Mouse (Mus musculus): ENCODE results near the gene Arhgdia.
"Not testable (repeated sequence)": the region's sequence is repeated elsewhere in the genome, so short reads cannot be mapped to it uniquely, and the experiment has no call there.

The Arhgdia gene

GRCm38 (mm10) chr11:120579316-120580107 lies 1.9 kb downstream of the Arhgdia start:
- in situ Hi-C loops (cut with MboI, MseI) = no loop called here

- in situ Hi-C loops (cut with MboI, MseI) = no loop called here
Measured at GRCm38 (mm10) chr11:120578694-120579243, 2.7 kb downstream of the Arhgdia start.

- in situ Hi-C loops (cut with MboI, MseI) = no loop called here
Measured at GRCm38 (mm10) chr11:120578024-120578693, 3.3 kb downstream of the Arhgdia start.

- in situ Hi-C loops (cut with MboI, MseI) = no loop called here
Measured at GRCm38 (mm10) chr11:120577211-120578023, 4.0 kb downstream of the Arhgdia start.

- in situ Hi-C loops (cut with MboI, MseI) = no loop called here
Measured at GRCm38 (mm10) chr11:120576365-120576981, 5.0 kb downstream of the Arhgdia start.

GRCm38 (mm10) chr11:120575940-120576339 lies 5.5 kb downstream of the Arhgdia start:
- in situ Hi-C loops (cut with MboI, MseI) = no loop called here

GRCm38 (mm10) chr11:120575046-120575445 lies 6.4 kb downstream of the Arhgdia start:
- in situ Hi-C loops (cut with MboI, MseI) = no loop called here

- in situ Hi-C loops (cut with MboI, MseI) = loop anchor here in 1 of 2 experiments (5.0 kb wide), 1 partner anchor 87 kb away; no protein-coding TSS in a partner anchor
Measured at GRCm38 (mm10) chr11:120574278-120574600, 7.2 kb downstream of the Arhgdia start.

GRCm38 (mm10) chr11:120573585-120574277 lies 7.7 kb downstream of the Arhgdia start:
- in situ Hi-C loops (cut with MboI, MseI) = loop anchor here in 1 of 2 experiments (5.0 kb wide), 1 partner anchor 86 kb away; no protein-coding TSS in a partner anchor

GRCm38 (mm10) chr11:120572752-120573584 lies 8.5 kb downstream of the Arhgdia start, which contains the start of gene P4hb:
Gene P4hb (minus strand): TSS chr11:120573253.
- in situ Hi-C loops (cut with MboI, MseI) = loop anchor here in 1 of 2 experiments (5.0 kb wide), 1 partner anchor 86 kb away; no protein-coding TSS in a partner anchor

- in situ Hi-C loops (cut with MboI, MseI) = loop anchor here in 1 of 2 experiments (5.0 kb wide), 1 partner anchor 85 kb away; no protein-coding TSS in a partner anchor
Measured at GRCm38 (mm10) chr11:120572417-120572751, 9.0 kb downstream of the Arhgdia start.

- in situ Hi-C loops (cut with MboI, MseI) = loop anchor here in 1 of 2 experiments (5.0 kb wide), 1 partner anchor 85 kb away; no protein-coding TSS in a partner anchor
Measured at GRCm38 (mm10) chr11:120571754-120572416, 9.5 kb downstream of the Arhgdia start.

- in situ Hi-C loops (cut with MboI, MseI) = loop anchor here in 1 of 2 experiments (5.0 kb wide), 1 partner anchor 84 kb away; no protein-coding TSS in a partner anchor
Measured at GRCm38 (mm10) chr11:120571122-120571521, 10.3 kb downstream of the Arhgdia start.

- in situ Hi-C loops (cut with MboI, MseI) = no loop called here
Measured at GRCm38 (mm10) chr11:120568324-120568723, 13.1 kb downstream of the Arhgdia start.

GRCm38 (mm10) chr11:120565114-120565513 lies 16.3 kb downstream of the Arhgdia start:
- in situ Hi-C loops (cut with MboI, MseI) = no loop called here

GRCm38 (mm10) chr11:120562949-120563348 lies 18.5 kb downstream of the Arhgdia start:
- in situ Hi-C loops (cut with MboI, MseI) = no loop called here

GRCm38 (mm10) chr11:120560952-120561728 lies 20.3 kb downstream of the Arhgdia start:
- in situ Hi-C loops (cut with MboI, MseI) = no loop called here

GRCm38 (mm10) chr11:120558843-120559242 lies 22.6 kb downstream of the Arhgdia start:
- in situ Hi-C loops (cut with MboI, MseI) = not testable (repeated sequence)
